Mouse (Mus musculus) erythroblast, embryonic 14.5 days (primary cell): ENCODE data around the gene Tecpr1.

ENCODE experiments used
- GATA1 ChIP-seq: IDR thresholded peaks from 2 replicates; pipeline ENCODE4 v1.6.1; 2012; ENCODE audit warnings: low read length, inconsistent platforms, mixed read lengths
- TAL1 ChIP-seq: IDR thresholded peaks from 3 replicates; pipeline ENCODE4 v1.6.1; 2012; ENCODE audit warnings: low read length, inconsistent platforms, mixed read lengths

DNA sequence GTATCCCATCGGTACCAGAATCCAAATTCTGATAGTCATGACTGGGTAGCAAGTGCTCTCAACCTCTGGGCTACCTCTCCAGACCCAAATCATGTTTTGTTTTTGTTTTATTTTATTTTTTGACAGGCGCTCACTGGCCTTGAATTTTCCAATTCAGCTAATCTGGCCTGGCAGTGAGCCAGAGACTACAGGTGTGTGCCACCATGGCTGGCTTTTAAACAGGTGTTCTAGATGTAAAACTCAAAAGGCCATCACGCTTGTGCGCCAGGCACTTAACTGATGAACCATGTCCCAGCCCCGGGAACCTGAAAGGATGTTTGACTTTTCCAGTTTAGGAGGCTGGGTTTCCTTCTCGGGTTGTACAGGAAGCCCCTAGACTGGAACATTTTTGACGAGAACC is 23.3 kb upstream of the Tecpr1 start:
- TF ChIP-seq GATA1 (no peak), TAL1 (no peak)
